ENCODE assay signal across 8 mouse cellular contexts in genomic region chr3:138905678-138906077, GRCm38 (mm10).
A peak's percentile ranks its signal among the peaks of the same experiment; 100 is the strongest.
DNase-seq lines count a peak whose midpoint lies in the region; ATAC-seq and TF ChIP-seq lines count a peak whose summit lies in the region.

No protein-coding gene starts in this region.

- no peak overlapping the region for H3K4me3 ChIP-seq in intestine, embryonic 15.5 days (replicated peaks)
- H3K4me3 ChIP-seq in intestine, postnatal 0 days (ENCODE audit: low read depth, low read length): no peak overlapping the region
- no peak overlapping the region for H3K4me3 ChIP-seq in heart, embryonic 13.5 days
- no peak overlapping the region for H3K4me3 ChIP-seq in limb, embryonic 11.5 days (ENCODE audit: low read depth, low read length)
- H3K4me3 ChIP-seq in neural tube, embryonic 13.5 days: no peak overlapping the region

- H3K4me1 ChIP-seq in intestine, embryonic 15.5 days (replicated peaks): no peaks in the 10 kb centered on the region
- no peaks in the 10 kb centered on the region for H3K4me1 ChIP-seq in intestine, postnatal 0 days (replicated peaks; ENCODE audit: control insufficient read depth, insufficient read depth, low read length)
- peaks cover 11% of the 10 kb centered on the region for H3K4me1 ChIP-seq in heart, embryonic 13.5 days
- peaks cover 8% of the 10 kb centered on the region for H3K4me1 ChIP-seq in limb, embryonic 11.5 days (ENCODE audit: control insufficient read depth, insufficient read depth, low read length)
- H3K4me1 ChIP-seq in neural tube, embryonic 13.5 days (replicated peaks): peaks cover 14% of the 10 kb centered on the region

- 66% methylated on average over 7 of the region's 7 CpGs for WGBS in intestine, embryonic 15.5 days
- 70% methylated on average over 7 of the region's 7 CpGs for WGBS in intestine, postnatal 0 days
- 58% methylated on average over 7 of the region's 7 CpGs for WGBS in heart, embryonic 13.5 days
- 65% methylated on average over 7 of the region's 7 CpGs for WGBS in limb, embryonic 11.5 days
- WGBS in neural tube, embryonic 13.5 days: 41% methylated on average over 7 of the region's 7 CpGs

- no peak overlapping the region for H3K4me2 ChIP-seq in intestine, embryonic 15.5 days (replicated peaks)
- H3K4me2 ChIP-seq in intestine, postnatal 0 days (replicated peaks; ENCODE audit: low read depth): no peak overlapping the region
- H3K4me2 ChIP-seq in heart, embryonic 13.5 days: no peak overlapping the region
- H3K4me2 ChIP-seq in limb, embryonic 11.5 days (ENCODE audit: low read depth, severe bottlenecking): no peak overlapping the region
- no peak overlapping the region for H3K4me2 ChIP-seq in neural tube, embryonic 13.5 days

- no peak overlapping the region for H3K27ac ChIP-seq in intestine, embryonic 15.5 days
- no peak overlapping the region for H3K27ac ChIP-seq in intestine, postnatal 0 days (ENCODE audit: low read depth, low read length)
- peak overlapping the region; percentile 69 for H3K27ac ChIP-seq in heart, embryonic 13.5 days (replicated peaks)
- H3K27ac ChIP-seq in limb, embryonic 11.5 days (replicated peaks; ENCODE audit: low read depth, low read length): 0 out of 2 replicates have a peak overlapping the region, but pooled peaks have one; percentile 16
- peak overlapping the region; percentile 55 for H3K27ac ChIP-seq in neural tube, embryonic 13.5 days (replicated peaks)

- no peak for TF ChIP-seq CTCF in intestine, postnatal 0 days (IDR thresholded peaks at IDR 0.05; ENCODE audit: low read depth)

- no peaks in the 10 kb centered on the region for H3K27me3 ChIP-seq in intestine, embryonic 15.5 days (replicated peaks)
- H3K27me3 ChIP-seq in intestine, postnatal 0 days (replicated peaks; ENCODE audit: control insufficient read depth, insufficient read depth, low read length): no peaks in the 10 kb centered on the region
- H3K27me3 ChIP-seq in heart, embryonic 13.5 days (replicated peaks): peaks cover 11% of the 10 kb centered on the region
- no peaks in the 10 kb centered on the region for H3K27me3 ChIP-seq in limb, embryonic 11.5 days (ENCODE audit: control insufficient read depth, insufficient read depth, low read length)
- H3K27me3 ChIP-seq in neural tube, embryonic 13.5 days: no peaks in the 10 kb centered on the region

- peak; percentile 14 for DNase-seq in embryo, embryonic 11.5 days (ENCODE audit: low read depth, low spot score)
- DNase-seq in limb, embryonic 11.5 days (ENCODE audit: low spot score): peak; percentile 49
- no peak for DNase-seq in frontal cortex, postnatal 36 days (ENCODE audit: low spot score in 2 of 2)
- DNase-seq in urinary bladder, adult 2 months (ENCODE audit: low spot score): no peak

- no peak overlapping the region for H3K9ac ChIP-seq in intestine, embryonic 15.5 days
- H3K9ac ChIP-seq in intestine, postnatal 0 days (ENCODE audit: low read depth, low read length): no peak overlapping the region
- no peak overlapping the region for H3K9ac ChIP-seq in heart, embryonic 13.5 days
- H3K9ac ChIP-seq in limb, embryonic 11.5 days (ENCODE audit: low read length): no peak overlapping the region
- H3K9ac ChIP-seq in neural tube, embryonic 13.5 days: no peak overlapping the region

- H3K9me3 ChIP-seq in intestine, embryonic 15.5 days: no peaks in the 10 kb centered on the region
- H3K9me3 ChIP-seq in intestine, postnatal 0 days (ENCODE audit: control insufficient read depth): no peaks in the 10 kb centered on the region
- no peaks in the 10 kb centered on the region for H3K9me3 ChIP-seq in heart, embryonic 13.5 days
- H3K9me3 ChIP-seq in limb, embryonic 11.5 days (ENCODE audit: control insufficient read depth, low read length): no peaks in the 10 kb centered on the region
- H3K9me3 ChIP-seq in neural tube, embryonic 13.5 days: no peaks in the 10 kb centered on the region

- H3K36me3 ChIP-seq in intestine, embryonic 15.5 days: no peaks in the 10 kb centered on the region
- no peaks in the 10 kb centered on the region for H3K36me3 ChIP-seq in intestine, postnatal 0 days (ENCODE audit: control insufficient read depth, insufficient read depth)
- H3K36me3 ChIP-seq in heart, embryonic 13.5 days: 0 out of 2 replicates have a peak, but pooled peaks cover 5% of the 10 kb centered on the region
- H3K36me3 ChIP-seq in limb, embryonic 11.5 days (ENCODE audit: control insufficient read depth, insufficient read depth, low read length): no peaks in the 10 kb centered on the region
- peaks cover 33% of the 10 kb centered on the region for H3K36me3 ChIP-seq in neural tube, embryonic 13.5 days

- 0 out of 2 replicates have a peak, but pooled peaks have one; percentile 10 for ATAC-seq in intestine, embryonic 15.5 days
- ATAC-seq in intestine, postnatal 0 days: no peak
- 0 out of 2 replicates have a peak, but pooled peaks have one; percentile 43 for ATAC-seq in heart, embryonic 13.5 days (ENCODE audit: extremely low read depth, insufficient number of reproducible peaks, low FRiP score, low TSS enrichment)
- ATAC-seq in limb, embryonic 11.5 days (ENCODE audit: insufficient number of reproducible peaks, low FRiP score, low TSS enrichment, low read depth): peak; percentile 4; the same call in 1 of the 2 replicates
- peak; percentile 51; the same call in 1 of the 2 replicates for ATAC-seq in neural tube, embryonic 13.5 days (ENCODE audit: low read depth)

Comparison
In these comparisons a context has a peak if more than half of its experiments do, and no peak if none do; other contexts are left out.
1. H3K27ac ChIP-seq: peak in heart, embryonic 13.5 days (single experiment), limb, embryonic 11.5 days (single experiment) and neural tube, embryonic 13.5 days (single experiment); none in intestine, embryonic 15.5 days (single experiment) and intestine, postnatal 0 days (single experiment).
2. DNase-seq: peak in embryo, embryonic 11.5 days (single experiment) and limb, embryonic 11.5 days (single experiment); none in frontal cortex, postnatal 36 days (0 of 2) and urinary bladder, adult 2 months (single experiment).